Mouse (Mus musculus): ENCODE measurements at regions not wholly inside any gene's neighbourhood (a gene's known extent, or its start where the extent isn't known, plus 50 kb on each side); places are given as distances from the start of the nearest gene placed in this dataset.
"Not testable (repeated sequence)": the region's sequence is repeated elsewhere in the genome, so short reads cannot be mapped to it uniquely, and the experiment has no call there.

GRCm38 (mm10) chr8:126864314-126864948 is 81.2 kb downstream of the Tomm20 start:
- Histone ChIP-seq H3K36me3 (ENCODE audit: control insufficient read depth, insufficient read depth, low read length) (no peaks in the 10 kb centered on the region), H3K4me3 (no peak overlapping the region), H3K27me3 (ENCODE audit: control insufficient read depth, insufficient read depth, low read length) (no peaks in the 10 kb centered on the region), H3K4me1 (ENCODE audit: control insufficient read depth, insufficient read depth, low read length) (no peaks in the 10 kb centered on the region), H3K27ac (no peak overlapping the region), H3K79me2 (replicated peaks; ENCODE audit: control insufficient read depth, insufficient read depth, low read length) (no peaks in the 10 kb centered on the region), H3K9ac (ENCODE audit: low read depth, low read length) (no peak overlapping the region)
- no peak for TF ChIP-seq CTCF (IDR thresholded peaks at IDR 0.05)
- no peak for TF ChIP-seq POLR2A (IDR thresholded peaks at IDR 0.05; ENCODE audit: insufficient read depth, low read depth, low read length)
- TF ChIP-seq EP300 (IDR thresholded peaks at IDR 0.05; ENCODE audit: insufficient read depth, low read depth, low read length): no peak
- WGBS: 93% methylated on average over 10 of the region's 10 CpGs
- no peak for DNase-seq
- intact Hi-C loops (cut with DNase I): no loop called here

DNA sequence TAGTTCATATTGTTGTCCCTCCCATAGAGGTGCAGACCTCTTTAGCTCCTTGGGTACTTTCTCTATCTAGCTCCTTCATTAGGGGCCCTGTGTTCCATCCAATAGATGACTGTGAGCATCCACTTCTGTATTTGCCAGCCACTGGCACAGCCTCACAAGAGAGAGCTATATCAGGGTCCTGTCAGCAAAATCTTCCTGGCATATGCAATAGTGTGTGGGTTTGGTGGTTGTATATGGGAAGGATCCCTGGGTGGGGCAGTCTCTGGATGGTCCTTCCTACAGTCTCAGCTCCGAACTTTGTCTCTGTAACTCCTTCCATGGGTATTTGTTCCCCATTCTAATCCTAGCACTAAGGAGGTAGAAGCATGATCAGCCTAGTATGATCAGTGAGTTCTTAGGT is 82.0 kb downstream of the Tomm20 start:
- WGBS: 88% methylated on average over 1 of the region's 1 CpGs
- H3K27ac ChIP-seq; H3K4me1 ChIP-seq (ENCODE audit: control insufficient read depth, insufficient read depth, low read length); H3K4me3 ChIP-seq; H3K79me2 ChIP-seq (replicated peaks; ENCODE audit: control insufficient read depth, insufficient read depth, low read length); DNase-seq; H3K27me3 ChIP-seq (ENCODE audit: control insufficient read depth, insufficient read depth, low read length); H3K36me3 ChIP-seq (ENCODE audit: control insufficient read depth, insufficient read depth, low read length); H3K9ac ChIP-seq (ENCODE audit: low read depth, low read length); intact Hi-C loops (cut with DNase I): not testable (repeated sequence)

DNA sequence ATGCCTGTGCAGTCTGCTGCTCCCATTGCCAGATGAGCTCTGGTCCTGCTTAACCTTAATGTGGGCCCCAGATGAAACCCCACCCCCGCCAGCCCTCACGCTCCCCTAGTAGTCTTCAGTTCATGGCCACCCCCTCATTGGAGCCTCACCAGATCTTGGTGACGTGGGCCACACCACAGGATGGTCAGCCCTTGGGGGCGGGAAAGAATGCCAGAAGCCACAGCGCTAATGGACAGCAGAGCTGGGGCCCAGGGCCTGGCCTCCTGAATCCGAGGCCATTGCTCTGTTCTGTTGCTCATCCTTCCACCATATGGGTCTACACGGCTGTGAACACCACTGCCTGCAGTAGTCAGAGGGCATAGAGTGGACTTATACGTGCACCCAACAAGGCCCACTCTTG is 83.9 kb downstream of the Tomm20 start:
- DNase-seq: no peak
- no peaks in the 10 kb centered on the region for H3K4me1 ChIP-seq (ENCODE audit: control insufficient read depth, insufficient read depth, low read length)
- H3K4me3 ChIP-seq: no peak overlapping the region
- intact Hi-C loops (cut with DNase I): no loop called here
- H3K9ac ChIP-seq (ENCODE audit: low read depth, low read length): no peak overlapping the region
- no peaks in the 10 kb centered on the region for H3K36me3 ChIP-seq (ENCODE audit: control insufficient read depth, insufficient read depth, low read length)
- H3K27me3 ChIP-seq (ENCODE audit: control insufficient read depth, insufficient read depth, low read length): no peaks in the 10 kb centered on the region
- H3K27ac ChIP-seq: no peak overlapping the region
- H3K79me2 ChIP-seq (replicated peaks; ENCODE audit: control insufficient read depth, insufficient read depth, low read length): no peaks in the 10 kb centered on the region
- WGBS: 95% methylated on average over 8 of the region's 8 CpGs
- no peak for TF ChIP-seq CTCF (IDR thresholded peaks at IDR 0.05)
- no peak for TF ChIP-seq POLR2A (IDR thresholded peaks at IDR 0.05; ENCODE audit: insufficient read depth, low read depth, low read length)
- TF ChIP-seq EP300 (IDR thresholded peaks at IDR 0.05; ENCODE audit: insufficient read depth, low read depth, low read length): no peak

- TF ChIP-seq CTCF (IDR thresholded peaks at IDR 0.05) (no peak), POLR2A (IDR thresholded peaks at IDR 0.05; ENCODE audit: insufficient read depth, low read depth, low read length) (no peak), EP300 (IDR thresholded peaks at IDR 0.05; ENCODE audit: insufficient read depth, low read depth, low read length) (no peak)
- intact Hi-C loops (cut with DNase I): no loop called here
- no peaks in the 10 kb centered on the region for H3K27me3 ChIP-seq (ENCODE audit: control insufficient read depth, insufficient read depth, low read length)
- H3K27ac ChIP-seq: no peak overlapping the region
- no peaks in the 10 kb centered on the region for H3K36me3 ChIP-seq (ENCODE audit: control insufficient read depth, insufficient read depth, low read length)
- H3K79me2 ChIP-seq (replicated peaks; ENCODE audit: control insufficient read depth, insufficient read depth, low read length): no peaks in the 10 kb centered on the region
- H3K4me1 ChIP-seq (ENCODE audit: control insufficient read depth, insufficient read depth, low read length): no peaks in the 10 kb centered on the region
- no peak overlapping the region for H3K4me3 ChIP-seq
- no peak for DNase-seq
- 93% methylated on average over 7 of the region's 7 CpGs for WGBS
- H3K9ac ChIP-seq (ENCODE audit: low read depth, low read length): no peak overlapping the region
These were observed 85.0 kb downstream of the Tomm20 start for GRCm38 (mm10) chr8:126860630-126861029.

- no peak overlapping the region for H3K27ac ChIP-seq
- TF ChIP-seq CTCF (IDR thresholded peaks at IDR 0.05) (no peak), EP300 (IDR thresholded peaks at IDR 0.05; ENCODE audit: insufficient read depth, low read depth, low read length) (no peak), POLR2A (IDR thresholded peaks at IDR 0.05; ENCODE audit: insufficient read depth, low read depth, low read length) (no peak)
- no peaks in the 10 kb centered on the region for H3K4me1 ChIP-seq (ENCODE audit: control insufficient read depth, insufficient read depth, low read length)
- intact Hi-C loops (cut with DNase I): no loop called here
- H3K9ac ChIP-seq (ENCODE audit: low read depth, low read length): no peak overlapping the region
- H3K79me2 ChIP-seq (replicated peaks; ENCODE audit: control insufficient read depth, insufficient read depth, low read length): no peaks in the 10 kb centered on the region
- H3K27me3 ChIP-seq (ENCODE audit: control insufficient read depth, insufficient read depth, low read length): no peaks in the 10 kb centered on the region
- no peak overlapping the region for H3K4me3 ChIP-seq
- DNase-seq: no peak
- 95% methylated on average over 5 of the region's 5 CpGs for WGBS
- no peaks in the 10 kb centered on the region for H3K36me3 ChIP-seq (ENCODE audit: control insufficient read depth, insufficient read depth, low read length)
These were observed 85.8 kb downstream of the Tomm20 start for GRCm38 (mm10) chr8:126859706-126860424.

DNA sequence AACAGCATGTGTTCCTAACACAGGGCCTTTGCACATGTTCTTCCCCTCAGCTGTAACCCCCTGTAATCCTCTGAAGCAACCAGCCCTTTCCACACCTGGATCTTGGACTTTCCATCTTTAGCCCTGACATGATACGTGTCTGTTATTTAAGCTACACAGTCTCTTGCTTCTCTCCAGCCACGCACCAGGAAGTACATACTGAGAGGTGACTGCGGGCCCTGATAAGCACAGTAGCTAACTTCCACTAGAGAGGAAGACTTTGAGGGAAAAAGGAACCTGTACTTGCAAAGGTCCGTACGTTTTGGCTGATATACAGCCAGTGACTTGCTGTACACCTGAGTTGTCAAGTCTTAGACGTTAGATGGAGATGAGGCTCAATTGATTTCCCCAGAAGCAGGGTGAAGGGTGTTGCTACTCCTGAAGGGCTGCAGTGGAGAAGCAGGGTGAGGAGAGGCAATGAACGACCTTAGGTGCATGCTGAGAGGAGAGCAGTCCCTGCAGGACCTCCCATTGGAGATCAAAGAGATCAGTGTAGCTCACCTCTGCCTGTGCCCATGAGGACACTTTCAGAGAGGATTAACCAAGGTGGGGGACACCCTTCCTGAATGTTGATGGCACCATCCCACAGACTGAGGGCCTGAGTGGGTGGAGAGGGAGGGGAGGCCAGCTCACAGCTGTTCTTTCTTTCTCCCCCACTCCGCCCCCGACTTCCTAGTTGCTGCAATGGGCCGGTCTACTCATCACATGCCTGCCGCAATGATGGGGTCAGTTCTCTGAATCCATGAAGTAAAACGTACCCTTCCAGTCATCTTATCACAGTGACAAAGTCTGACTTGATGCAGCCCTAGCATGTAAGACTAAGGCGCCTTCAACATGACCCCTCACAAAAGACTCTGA is 88.1 kb downstream of the Tomm20 start:
- no peak for DNase-seq
- Histone ChIP-seq H3K27ac (no peak overlapping the region), H3K27me3 (ENCODE audit: control insufficient read depth, insufficient read depth, low read length) (no peaks in the 10 kb centered on the region), H3K36me3 (ENCODE audit: control insufficient read depth, insufficient read depth, low read length) (no peaks in the 10 kb centered on the region), H3K4me1 (ENCODE audit: control insufficient read depth, insufficient read depth, low read length) (peaks cover 3% of the 10 kb centered on the region; the same call in 1 of the 2 replicates), H3K4me3 (no peak overlapping the region), H3K79me2 (replicated peaks; ENCODE audit: control insufficient read depth, insufficient read depth, low read length) (no peaks in the 10 kb centered on the region), H3K9ac (ENCODE audit: low read depth, low read length) (no peak overlapping the region)
- no peak for TF ChIP-seq POLR2A (IDR thresholded peaks at IDR 0.05; ENCODE audit: insufficient read depth, low read depth, low read length)
- TF ChIP-seq EP300 (IDR thresholded peaks at IDR 0.05; ENCODE audit: insufficient read depth, low read depth, low read length): no peak
- TF ChIP-seq CTCF (IDR thresholded peaks at IDR 0.05): no peak
- intact Hi-C loops (cut with DNase I): no loop called here
- WGBS: 71% methylated on average over 13 of the region's 13 CpGs

All from heart, adult 2 months (tissue).